Mouse (Mus musculus): ENCODE measurements around the gene Cdc5l.
A peak's percentile ranks its signal among the peaks of the same experiment; 100 is the strongest.

Gene Cdc5l

DNA sequence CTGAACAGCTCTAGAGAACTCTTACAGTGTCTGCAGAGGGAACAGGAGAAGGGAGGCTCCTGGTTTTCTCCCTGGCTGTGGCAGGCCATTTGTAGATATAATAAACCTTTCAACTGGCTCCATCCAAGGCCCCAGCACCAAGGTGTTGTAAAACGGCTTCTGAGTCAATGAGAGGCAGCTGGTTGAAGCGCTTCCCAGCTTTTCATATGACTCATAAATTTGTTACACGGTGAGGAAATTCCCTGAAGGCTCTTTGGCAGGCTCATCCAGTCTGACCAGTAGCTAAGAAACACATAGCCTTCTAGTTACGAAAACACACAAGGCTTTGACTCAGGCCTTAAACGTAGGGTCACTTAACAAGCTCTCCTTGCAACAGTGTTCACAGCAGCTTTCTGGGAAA, 74.1 kb downstream of the Cdc5l start:
- peak; percentile 37 for DNase-seq

DNA sequence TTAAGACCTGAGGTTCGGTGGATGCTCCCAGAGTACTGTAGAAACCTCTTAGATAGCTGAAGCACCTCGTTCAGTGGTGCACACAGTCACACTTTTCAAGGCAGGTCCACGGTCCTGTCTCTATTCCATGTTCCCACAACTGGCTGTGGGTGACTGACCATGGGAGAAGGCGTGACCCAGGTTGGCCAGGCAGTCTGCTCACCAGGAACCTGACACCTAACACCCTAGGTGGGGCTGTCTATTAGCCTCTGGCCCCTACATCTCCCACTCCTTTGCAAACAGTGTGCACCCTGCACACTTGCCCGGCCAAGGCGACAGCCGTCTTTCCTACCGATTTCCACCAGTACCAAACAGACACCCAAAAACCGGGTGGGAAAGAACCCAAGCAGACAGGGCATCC, 77.1 kb downstream of the Cdc5l start:
- no peak for DNase-seq

DNA sequence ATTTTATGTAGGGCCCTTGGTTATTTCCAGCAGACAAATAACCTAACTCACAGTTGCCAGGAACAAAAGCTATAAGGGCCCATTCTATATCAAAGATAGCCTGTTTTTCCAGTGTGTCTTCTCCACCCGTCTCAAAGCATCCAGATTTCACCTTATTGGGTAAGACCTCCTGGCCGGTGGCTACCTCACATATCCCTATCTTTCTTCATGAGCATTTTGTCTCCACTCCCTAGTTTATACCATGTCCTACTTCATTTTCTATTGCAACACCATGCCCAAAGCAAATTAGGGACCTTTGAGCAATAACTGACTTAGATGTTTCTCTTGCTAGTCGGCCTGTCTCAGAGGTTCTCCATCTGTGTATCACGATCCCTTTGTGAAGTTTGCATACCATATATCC, 85.6 kb downstream of the Cdc5l start:
- no peak for DNase-seq

Measured in lung, postnatal 10 days (tissue).